Mouse (Mus musculus) megakaryocyte, embryonic 14.5 days (primary cell): ENCODE measurements around the gene Tcf7l2. TPM values are rescaled to one million over a fixed set of nuclear protein-coding genes. Genes with fewer than 3 reads are reported as not detected.
A peak's percentile ranks its signal among the peaks of the same experiment; 100 is the strongest.

ENCODE experiments used
- H3K27me3 ChIP-seq: replicated peaks from 2 replicates; pipeline ENCODE3; 2012; ENCODE audit warnings: inconsistent platforms
- H3K36me3 ChIP-seq: replicated peaks from 2 replicates; pipeline ENCODE3; 2012; ENCODE audit warnings: low read length, inconsistent platforms, mixed read lengths
- H3K4me1 ChIP-seq: 2 replicates; pipeline ENCODE4 v1.6.1; 2012; ENCODE audit warnings: inconsistent platforms
- H3K4me3 ChIP-seq: replicated peaks from 2 replicates; pipeline ENCODE3; 2012; ENCODE audit warnings: moderate library complexity, mild to moderate bottlenecking, inconsistent platforms
- H3K9me3 ChIP-seq: 2 replicates; pipeline ENCODE4 v1.6.1; 2012; ENCODE audit warnings: inconsistent platforms
- FLI1 ChIP-seq: IDR thresholded peaks from 2 replicates; pipeline ENCODE4 v1.6.1; 2012; ENCODE audit warnings: low read length, inconsistent platforms, mixed read lengths
- GATA1 ChIP-seq: IDR thresholded peaks from 3 replicates; pipeline ENCODE4 v1.6.1; 2012; ENCODE audit warnings: mixed read lengths, low read length, inconsistent platforms, borderline replicate concordance
- polyA plus RNA-seq: library from polyadenylated mRNA; stranded (reverse); fragments of >175 nt; gene quantifications from 2 replicates; pipeline ENCODE4 v1.2.3, GENCODE M21; 2012; ENCODE audit warnings: low replicate concordance; ENCODE audit not compliant: insufficient read depth

Tcf7l2 gene
- polyA plus RNA-seq, 1 experiment = 2.4 TPM

DNA sequence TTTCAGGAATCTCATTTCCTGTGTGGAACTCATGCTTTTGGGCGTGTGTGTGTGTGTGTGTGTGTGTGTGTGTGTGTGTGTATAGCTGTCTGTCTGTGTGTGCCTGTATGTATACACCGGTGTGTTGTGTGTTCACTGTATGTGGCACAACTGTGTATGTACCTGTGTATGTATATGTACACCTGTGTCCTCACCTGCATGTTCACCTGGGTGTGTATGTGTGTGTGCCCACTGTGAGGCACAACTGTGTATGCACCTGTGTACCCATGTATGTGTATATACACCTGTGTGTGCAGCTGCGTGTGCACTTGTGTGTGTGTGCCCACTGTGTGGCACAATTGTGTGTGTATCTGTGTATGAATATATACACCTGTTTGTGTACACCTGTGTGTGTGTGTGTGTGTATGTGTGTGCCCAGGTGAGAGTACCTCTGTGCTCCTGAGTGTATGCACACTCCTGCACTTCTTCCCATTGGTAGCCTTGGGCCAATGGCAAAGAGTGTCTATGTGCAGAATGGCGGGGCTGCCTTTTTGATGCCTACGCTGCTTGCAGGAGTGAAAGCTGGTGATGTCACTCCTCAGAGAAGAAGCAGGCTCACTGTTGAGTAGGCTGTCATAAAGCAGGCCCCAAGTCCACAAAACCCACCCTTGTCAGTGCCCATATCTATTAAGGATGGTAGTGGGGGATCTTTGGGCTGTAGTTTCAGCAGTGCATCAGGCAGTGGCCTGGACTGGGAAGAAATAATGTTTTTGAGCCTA lies 95.5 kb downstream of the Tcf7l2 start:
- no peaks in the 10 kb centered on the region for H3K36me3 ChIP-seq
- H3K4me3 ChIP-seq = peak overlapping the region; percentile 21
- H3K27me3 ChIP-seq = peaks cover 6% of the 10 kb centered on the region
- peaks cover 9% of the 10 kb centered on the region for H3K4me1 ChIP-seq
- H3K9me3 ChIP-seq = peaks cover 6% of the 10 kb centered on the region
- no peak for TF ChIP-seq FLI1

DNA sequence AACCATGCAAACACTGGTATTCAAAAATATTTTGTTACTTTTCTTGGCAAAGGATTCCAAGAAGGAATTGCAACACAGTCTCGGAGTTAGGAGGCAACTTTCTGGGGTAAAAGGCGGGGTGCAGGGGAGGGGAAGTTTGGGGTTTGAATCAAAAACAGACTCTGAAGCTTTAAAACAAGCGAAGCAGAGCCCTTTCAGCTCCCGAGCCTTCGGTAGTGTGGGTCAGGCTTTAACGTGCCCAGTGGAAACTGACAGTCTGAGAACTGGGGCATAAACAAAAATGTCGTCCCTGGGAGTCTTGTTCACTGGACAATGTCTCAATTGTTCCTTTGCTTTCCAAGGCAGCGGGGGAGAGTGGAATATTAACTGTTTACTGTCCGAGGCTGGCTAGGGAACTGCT lies 96.3 kb downstream of the Tcf7l2 start:
- H3K27me3 ChIP-seq = peaks cover 6% of the 10 kb centered on the region
- peaks cover 9% of the 10 kb centered on the region for H3K4me1 ChIP-seq
- H3K9me3 ChIP-seq = peaks cover 6% of the 10 kb centered on the region
- no peak overlapping the region for H3K4me3 ChIP-seq
- TF ChIP-seq GATA1 (no peak), FLI1 (no peak)
- no peaks in the 10 kb centered on the region for H3K36me3 ChIP-seq

- no peak for TF ChIP-seq GATA1
- no peak for TF ChIP-seq FLI1
- Histone ChIP-seq H3K36me3 (no peaks in the 10 kb centered on the region), H3K27me3 (peaks cover 6% of the 10 kb centered on the region), H3K4me1 (peaks cover 9% of the 10 kb centered on the region), H3K4me3 (no peak overlapping the region), H3K9me3 (peaks cover 6% of the 10 kb centered on the region)
Observed at GRCm38 (mm10) chr19:55838389-55839035, 96.9 kb downstream of the Tcf7l2 start.

- Histone ChIP-seq H3K9me3 (0 out of 2 replicates have a peak, but pooled peaks cover under 1% of the 10 kb centered on the region), H3K36me3 (no peaks in the 10 kb centered on the region), H3K27me3 (peaks cover 10% of the 10 kb centered on the region), H3K4me1 (peaks cover 9% of the 10 kb centered on the region), H3K4me3 (peak overlapping the region; percentile 47)
- no peak for TF ChIP-seq GATA1
- TF ChIP-seq FLI1 = no peak
Observed at GRCm38 (mm10) chr19:55839036-55839555, 97.5 kb downstream of the Tcf7l2 start.

GRCm38 (mm10) chr19:55840499-55841121 lies 99.0 kb downstream of the Tcf7l2 start:
- TF ChIP-seq FLI1 (no peak), GATA1 (no peak)
- H3K4me1 ChIP-seq = peaks cover 9% of the 10 kb centered on the region
- no peaks in the 10 kb centered on the region for H3K9me3 ChIP-seq
- H3K4me3 ChIP-seq = no peak overlapping the region
- H3K27me3 ChIP-seq = peaks cover 13% of the 10 kb centered on the region
- H3K36me3 ChIP-seq = no peaks in the 10 kb centered on the region

GRCm38 (mm10) chr19:55842046-55842445 lies 100.4 kb downstream of the Tcf7l2 start:
- no peak for TF ChIP-seq FLI1
- TF ChIP-seq GATA1 = no peak
- Histone ChIP-seq H3K9me3 (no peaks in the 10 kb centered on the region), H3K27me3 (peaks cover 13% of the 10 kb centered on the region), H3K4me3 (no peak overlapping the region), H3K4me1 (peaks cover 9% of the 10 kb centered on the region), H3K36me3 (no peaks in the 10 kb centered on the region)

- H3K27me3 ChIP-seq = peaks cover 17% of the 10 kb centered on the region
- peaks cover 9% of the 10 kb centered on the region for H3K4me1 ChIP-seq
- TF ChIP-seq GATA1 (no peak), FLI1 (no peak)
- H3K36me3 ChIP-seq = no peaks in the 10 kb centered on the region
- H3K4me3 ChIP-seq = no peak overlapping the region
- H3K9me3 ChIP-seq = no peaks in the 10 kb centered on the region
Observed at GRCm38 (mm10) chr19:55843111-55843887, 101.7 kb downstream of the Tcf7l2 start.

DNA sequence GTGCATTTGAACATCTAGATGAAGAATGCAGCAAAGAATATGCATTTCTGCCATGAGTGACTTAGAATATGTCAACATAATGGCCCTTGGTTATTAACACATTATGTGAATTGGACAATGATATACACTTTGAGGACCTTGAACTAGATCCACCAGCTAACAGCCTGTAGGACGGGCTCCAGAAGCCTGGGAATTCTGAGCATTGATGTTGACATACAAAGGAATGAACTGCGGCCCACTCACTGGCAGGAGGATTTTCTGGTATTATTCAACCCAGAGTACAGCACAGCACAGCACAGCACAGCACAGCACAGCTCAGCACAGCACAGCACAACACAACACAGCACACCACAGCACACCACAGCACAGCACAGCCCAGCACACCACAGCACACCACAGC lies 104.1 kb downstream of the Tcf7l2 start:
- peaks cover 26% of the 10 kb centered on the region for H3K27me3 ChIP-seq
- H3K36me3 ChIP-seq = no peaks in the 10 kb centered on the region

GRCm38 (mm10) chr19:55846256-55846655 lies 104.6 kb downstream of the Tcf7l2 start:
- TF ChIP-seq GATA1 (no peak), FLI1 (no peak)
- peaks cover 24% of the 10 kb centered on the region for H3K27me3 ChIP-seq
- no peaks in the 10 kb centered on the region for H3K36me3 ChIP-seq
- H3K4me3 ChIP-seq = no peak overlapping the region
- H3K4me1 ChIP-seq = no peaks in the 10 kb centered on the region
- no peaks in the 10 kb centered on the region for H3K9me3 ChIP-seq

More for the DNA sequence above, 104.1 kb downstream of the Tcf7l2 start:
- no peaks in the 10 kb centered on the region for H3K9me3 ChIP-seq
- H3K4me3 ChIP-seq = no peak overlapping the region
- TF ChIP-seq GATA1 = no peak
- TF ChIP-seq FLI1 = no peak
- H3K4me1 ChIP-seq = no peaks in the 10 kb centered on the region
